Mouse (Mus musculus) thymus, postnatal 36 days (tissue): ENCODE results near the gene Snrnp70.
"Not testable (repeated sequence)": the region's sequence is repeated elsewhere in the genome, so short reads cannot be mapped to it uniquely, and the experiment has no call there.

Source experiments
- DNase-seq, 2 experiments: peaks; one replicate each; pipeline ENCODE4 v3.0.0; 2022; ENCODE audit warnings: mixed read lengths in 2 of 2

Gene Snrnp70

DNA sequence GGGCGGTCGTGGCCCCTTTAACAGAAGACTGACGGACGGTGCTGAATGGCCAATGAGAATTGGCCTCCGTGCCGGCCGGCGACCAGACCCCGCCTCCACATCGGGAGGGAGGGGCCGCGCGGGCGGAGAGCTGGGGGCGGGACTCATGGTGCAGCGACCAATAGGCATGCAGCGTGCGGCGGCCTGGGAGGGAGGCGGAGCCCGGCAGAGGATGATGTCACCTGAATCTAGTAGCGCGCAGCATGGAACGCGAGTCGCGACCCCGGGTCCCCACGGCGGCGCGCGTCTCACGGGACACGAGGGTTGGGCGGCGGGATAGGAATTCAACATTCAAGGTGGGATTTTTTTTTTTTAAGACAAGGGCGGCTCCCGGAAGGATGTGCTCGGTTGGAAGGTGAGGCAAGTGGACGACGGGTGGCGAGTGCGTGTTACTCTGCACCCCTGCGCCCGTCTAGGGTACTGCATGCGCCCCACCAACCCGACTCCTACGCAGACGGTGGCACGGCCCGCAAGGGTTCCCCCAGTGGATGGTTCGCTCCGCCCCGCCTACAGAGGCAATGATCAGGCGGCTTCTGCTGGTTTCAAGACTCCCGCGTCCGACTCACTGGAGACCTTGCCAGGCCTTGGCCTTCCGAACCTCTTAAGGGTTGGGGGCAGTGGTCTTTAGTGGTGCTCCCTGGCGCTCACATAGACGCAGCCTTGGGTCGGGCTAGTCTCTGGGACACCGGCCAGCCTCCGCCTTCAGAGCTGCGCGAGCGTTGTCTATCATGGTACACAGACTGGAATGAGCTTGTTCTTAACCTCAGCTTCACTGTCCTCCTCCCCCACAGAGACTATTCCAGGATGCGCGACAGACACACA is 28.3 kb downstream of the Snrnp70 start:
- DNase-seq: peak; percentile 96 to 98

DNA sequence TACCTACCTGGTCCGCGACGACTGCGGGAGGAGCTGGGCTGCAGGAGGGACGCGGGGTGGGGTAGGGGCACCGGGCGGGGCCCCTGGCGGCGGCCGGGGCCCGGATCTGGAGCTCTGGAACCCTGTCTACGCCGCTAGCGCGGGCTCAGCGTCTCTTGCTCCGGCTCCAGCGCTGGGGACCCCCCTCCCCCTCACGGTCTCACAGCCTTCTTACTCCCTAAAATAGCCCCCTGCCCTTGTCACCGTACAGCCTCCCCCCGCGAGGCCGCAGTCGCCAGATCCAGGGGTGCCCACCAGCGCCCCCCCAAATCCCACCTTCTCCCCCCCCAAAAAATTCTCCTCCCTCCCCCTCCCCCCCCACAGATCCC is 28.9 kb downstream of the Snrnp70 start, which contains the start of gene Ppfia3:
Gene Ppfia3, minus strand, starts transcription at position 368 of the 368 bp plus-strand sequence.
- DNase-seq: no peak

DNA sequence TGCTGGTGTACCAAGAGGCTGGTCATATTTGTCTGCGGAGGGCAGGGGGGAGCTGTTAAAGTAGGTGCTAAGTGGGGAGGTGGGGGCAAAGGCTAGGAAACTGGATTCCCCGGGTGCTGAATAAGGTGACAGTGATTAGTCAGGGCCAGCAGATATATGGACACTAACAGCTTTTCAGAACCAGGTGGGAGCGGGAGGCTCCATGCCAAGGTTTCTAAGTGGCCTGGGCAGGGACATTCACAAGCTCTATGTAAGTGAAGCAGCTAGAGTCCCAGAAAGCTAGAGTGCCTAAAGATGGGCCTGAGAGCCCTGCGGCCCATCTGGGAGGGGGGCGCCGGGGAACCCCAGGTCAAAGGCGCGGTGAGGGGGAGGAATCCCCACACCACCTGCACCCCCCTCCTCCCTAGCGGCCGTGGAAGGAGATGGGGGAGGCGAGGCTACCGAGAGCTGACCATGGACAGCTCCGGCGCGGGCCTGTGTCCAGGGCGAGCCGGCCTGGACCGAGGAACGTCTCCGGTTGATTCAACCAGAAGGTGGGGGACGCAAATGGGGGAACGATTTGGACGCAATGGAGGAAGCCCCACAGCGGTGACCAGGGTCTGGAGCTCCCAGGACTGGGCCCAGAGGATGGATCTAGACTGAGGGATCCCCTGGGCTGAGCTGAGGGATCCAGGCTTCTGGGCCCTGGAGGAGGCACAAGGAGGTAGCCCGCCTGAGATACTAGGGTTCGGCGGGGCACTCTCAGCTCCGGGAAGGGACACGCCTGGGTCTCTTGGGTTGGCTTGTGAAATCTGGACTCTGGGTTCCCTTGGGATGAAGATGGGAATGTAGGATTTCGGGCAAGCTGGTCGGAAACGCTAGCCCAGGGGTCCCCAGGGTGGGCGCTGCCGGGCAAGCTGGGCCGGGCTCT is 29.5 kb downstream of the Snrnp70 start:
- DNase-seq: peak in 1 of 2 experiments; percentile 37

- DNase-seq: no peak
These were observed 31.6 kb downstream of the Snrnp70 start for GRCm38 (mm10) chr7:45363983-45364382.

DNA sequence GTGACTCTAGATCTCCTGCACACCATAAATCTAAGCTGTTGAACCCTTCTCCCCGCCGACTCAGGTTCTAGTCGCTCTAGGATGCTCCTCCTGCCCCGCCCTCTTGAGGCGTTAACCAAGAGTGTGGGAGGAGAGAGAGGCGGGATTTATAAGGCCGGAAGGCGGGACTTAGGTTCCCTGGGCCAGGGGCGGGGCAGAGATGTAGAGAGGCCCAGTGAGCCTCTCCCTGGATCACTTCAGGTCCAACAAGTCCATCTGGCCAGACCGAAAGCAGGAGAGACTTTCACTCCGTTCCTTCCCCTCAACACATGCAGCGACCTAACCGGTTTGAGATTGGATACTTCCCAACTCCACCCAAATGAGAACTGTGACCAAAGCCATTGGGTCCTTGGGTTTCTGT is 32.7 kb downstream of the Snrnp70 start:
- DNase-seq: peak; percentile 33 to 57

DNA sequence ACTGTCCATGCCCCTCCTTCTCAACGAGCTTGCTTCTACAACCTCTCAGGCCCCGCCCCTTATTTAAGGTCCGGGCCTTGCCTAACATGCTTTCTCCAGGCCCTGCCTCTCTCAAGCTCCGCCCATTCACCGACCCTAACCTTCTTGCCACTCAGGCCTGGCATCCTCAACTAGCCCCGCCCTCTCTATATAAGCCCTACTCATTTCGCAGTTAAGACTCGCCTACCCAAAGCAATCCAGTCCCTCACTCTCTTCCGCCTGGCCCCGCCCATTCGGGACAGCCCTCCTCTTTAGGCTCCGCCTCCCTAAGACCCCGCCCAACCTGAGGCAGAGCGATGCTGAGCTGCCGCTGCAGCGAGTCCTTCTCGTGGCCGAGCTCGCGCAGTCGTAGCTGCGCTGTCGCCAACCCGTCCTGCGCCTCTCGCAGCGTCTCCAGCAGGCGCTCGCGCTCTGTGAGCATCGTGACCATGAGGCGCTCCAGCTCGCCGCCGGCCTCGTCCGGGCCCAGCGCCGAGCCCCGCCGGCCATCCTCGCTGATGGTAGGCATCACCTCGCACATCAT is 34.2 kb downstream of the Snrnp70 start:
- DNase-seq: peak; percentile 63 to 79

DNA sequence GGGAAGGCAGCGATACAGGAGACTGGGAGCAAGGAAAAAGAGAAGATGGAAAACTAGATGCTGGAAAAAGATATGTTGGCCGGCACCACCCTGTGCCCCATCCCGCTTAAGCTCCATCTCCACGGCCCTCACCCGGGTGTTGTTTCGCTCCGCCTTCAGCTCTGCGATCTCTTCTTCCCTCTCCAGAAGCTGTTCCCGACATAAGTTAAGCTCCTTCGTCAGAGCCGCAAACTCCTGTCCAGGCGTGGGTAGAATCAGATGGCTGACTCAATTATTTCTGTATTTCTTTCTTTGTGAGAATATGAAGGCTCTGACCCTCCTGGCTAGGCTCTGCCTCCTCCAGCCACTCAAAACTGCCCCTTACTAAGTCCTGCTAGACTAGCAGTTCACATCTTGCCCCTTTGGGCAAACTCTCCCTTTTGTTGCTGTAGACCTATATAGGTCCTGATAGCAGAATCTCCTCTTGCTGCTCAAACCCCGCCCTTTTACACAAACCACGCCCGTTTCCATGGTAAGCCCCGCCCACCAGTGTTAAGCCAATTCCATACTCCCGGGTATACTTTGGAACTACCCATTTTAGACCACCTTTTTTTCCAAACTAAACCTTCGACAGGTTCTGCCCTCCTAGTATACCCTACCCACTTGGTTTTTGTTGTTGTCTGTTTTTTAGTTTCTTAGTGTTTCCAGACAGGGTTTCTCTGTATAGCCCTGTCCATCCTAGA is 35.0 kb downstream of the Snrnp70 start:
- no peak for DNase-seq

GRCm38 (mm10) chr7:45359081-45359480 is 36.5 kb downstream of the Snrnp70 start:
- DNase-seq: not testable (repeated sequence)

- DNase-seq: no peak
These were observed 39.5 kb downstream of the Snrnp70 start for GRCm38 (mm10) chr7:45356087-45356486.

DNA sequence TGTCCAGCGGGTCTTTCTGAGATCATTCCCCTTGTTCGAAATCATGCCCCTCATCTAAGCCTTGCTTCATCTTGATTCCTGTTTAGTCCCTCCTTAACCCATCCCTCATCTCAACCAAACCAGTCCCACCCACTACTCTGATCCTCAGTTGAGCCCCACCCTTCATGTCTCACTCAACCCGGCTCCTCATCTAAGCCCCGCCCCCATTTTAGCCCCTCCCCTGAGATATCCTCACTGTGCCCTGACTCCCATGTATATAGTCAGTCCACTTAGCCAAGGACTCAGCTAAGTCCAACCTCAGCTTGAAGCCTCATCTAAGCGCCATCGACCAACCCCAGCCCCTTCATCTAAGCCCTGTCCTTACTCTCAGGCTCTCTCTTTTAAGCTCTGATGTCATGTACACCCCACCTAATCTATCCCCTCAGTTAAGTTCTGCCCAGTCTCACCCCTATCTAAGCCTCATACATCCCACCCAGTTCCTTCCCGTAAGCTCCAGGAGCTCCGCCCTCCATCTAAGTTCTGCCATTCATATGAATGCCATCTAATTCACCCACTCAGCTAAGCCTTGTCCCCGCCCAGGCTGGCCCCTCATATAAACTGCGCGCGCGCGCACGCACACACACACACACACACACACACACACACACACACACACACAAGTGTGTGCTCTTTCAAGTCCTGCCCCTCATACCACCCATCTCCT is 40.1 kb downstream of the Snrnp70 start:
- DNase-seq: no peak

GRCm38 (mm10) chr7:45353041-45353440 is 42.5 kb downstream of the Snrnp70 start:
- DNase-seq: no peak

DNA sequence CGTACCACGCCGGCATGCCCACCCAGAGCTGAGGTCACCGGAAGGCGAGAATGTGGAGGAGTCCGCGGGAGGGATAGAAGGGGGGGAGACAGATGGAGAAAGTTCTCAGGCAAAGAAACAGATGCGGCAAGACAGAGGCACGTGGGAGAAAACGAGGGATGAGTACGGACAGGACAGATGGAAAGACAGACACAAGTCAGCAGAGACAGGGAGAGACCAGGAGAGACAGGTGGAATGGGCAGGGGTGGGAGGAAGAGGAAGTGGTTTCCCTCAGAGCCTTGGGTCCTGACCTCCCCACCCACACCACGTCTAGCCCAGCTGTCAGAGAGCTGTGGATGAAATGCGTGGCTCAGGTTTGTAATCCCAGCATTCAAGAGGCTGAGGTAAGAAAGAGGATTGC is 48.6 kb downstream of the Snrnp70 start:
- DNase-seq: no peak

DNA sequence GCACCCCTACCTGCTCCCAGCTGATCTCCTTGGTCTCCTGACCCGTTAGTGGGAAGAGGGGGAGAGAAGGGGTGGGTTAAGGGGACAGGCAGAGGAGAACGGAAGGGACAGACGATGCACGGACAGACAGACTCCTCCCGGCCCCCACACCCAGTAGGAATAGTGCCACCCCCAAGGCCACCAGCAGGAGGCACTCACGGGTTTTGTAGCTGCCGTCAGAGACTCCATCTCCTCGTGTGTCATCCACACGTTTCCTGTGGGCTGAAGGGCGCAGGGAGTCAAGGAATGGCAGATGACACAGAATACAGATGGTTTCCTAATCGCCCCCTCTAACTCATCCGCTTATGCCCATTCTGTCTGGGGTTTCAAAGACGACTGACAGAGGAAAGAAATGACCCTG is 52.0 kb downstream of the Snrnp70 start:
- DNase-seq: peak in 1 of 2 experiments; percentile 30

GRCm38 (mm10) chr7:45342081-45342480 is 53.5 kb downstream of the Snrnp70 start:
- DNase-seq: no peak

DNA sequence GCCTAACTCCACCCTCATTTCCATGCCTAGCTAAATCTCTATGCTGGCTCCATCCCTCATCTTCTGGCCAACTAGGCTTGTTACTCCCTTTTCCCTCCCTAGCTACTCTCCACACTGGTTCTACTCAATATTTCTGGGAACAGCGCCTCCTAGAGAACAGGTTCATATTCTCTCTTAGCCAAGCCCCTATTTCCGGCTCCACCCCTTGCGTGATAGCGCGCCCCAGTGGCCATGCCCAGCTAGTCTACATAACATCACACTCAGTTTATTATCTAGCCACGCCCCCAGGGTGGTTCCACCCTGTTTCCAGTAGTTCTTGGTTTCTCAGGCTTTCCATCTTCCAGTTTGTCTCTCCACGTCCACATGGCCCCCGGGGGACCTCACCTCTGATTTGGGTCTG is 54.2 kb downstream of the Snrnp70 start:
- peak; percentile 65 to 66 for DNase-seq

- no peak for DNase-seq
These were observed 54.9 kb downstream of the Snrnp70 start for GRCm38 (mm10) chr7:45340669-45341068.

GRCm38 (mm10) chr7:45340066-45340442 is 55.5 kb downstream of the Snrnp70 start:
- DNase-seq: no peak

GRCm38 (mm10) chr7:45339410-45340065 is 56.0 kb downstream of the Snrnp70 start:
- peak; percentile 28 to 41 for DNase-seq

- DNase-seq: peak; percentile 36 to 53
These were observed 57.2 kb downstream of the Snrnp70 start for GRCm38 (mm10) chr7:45338161-45338911.

GRCm38 (mm10) chr7:45337469-45337868 is 58.1 kb downstream of the Snrnp70 start:
- no peak for DNase-seq

GRCm38 (mm10) chr7:45336319-45336718 is 59.2 kb downstream of the Snrnp70 start:
- no peak for DNase-seq
